Mouse (Mus musculus) kidney, postnatal 0 days (tissue): ENCODE data around the gene Dock2. TPM values are rescaled to one million over a fixed set of nuclear protein-coding genes. Genes with fewer than 3 reads are reported as not detected.

Experiments
- ATAC-seq: fragments of 200-750 bp; cut with Nextera tagmentation; replicated peaks from 2 replicates; pipeline ENCODE4 v1.8.0; 2017; ENCODE audit warnings: low read depth, moderate number of reproducible peaks, moderate TSS enrichment, moderate library complexity; ENCODE audit not compliant: low FRiP score
- DNase-seq: peaks from one replicate; pipeline ENCODE4 v3.0.0-alpha.2; 2016; ENCODE audit warnings: low spot score
- H3K27ac ChIP-seq: fragments of 300-500 bp; sonication (generic); 2 replicates; pipeline ENCODE4 v1.5.1; 2014; ENCODE audit warnings: mild to moderate bottlenecking
- H3K27me3 ChIP-seq: fragments of 300-500 bp; sonication (generic); 2 replicates; pipeline ENCODE4 v1.6.1; 2014; ENCODE audit warnings: low read length, mixed read lengths; ENCODE audit not compliant: insufficient read depth
- H3K36me3 ChIP-seq: fragments of 300-500 bp; sonication (generic); 2 replicates; pipeline ENCODE4 v1.6.1; 2014; ENCODE audit warnings: low read length, mixed read lengths; ENCODE audit not compliant: insufficient read depth
- H3K4me1 ChIP-seq: fragments of 300-500 bp; sonication (generic); replicated peaks from 2 replicates; pipeline ENCODE4 v1.6.1; 2014; ENCODE audit warnings: antibody characterized with exemption, low read length, mixed read lengths; ENCODE audit not compliant: insufficient read depth
- H3K4me2 ChIP-seq: fragments of 300-500 bp; sonication (generic); 2 replicates; pipeline ENCODE4 v1.6.1; 2014; ENCODE audit warnings: mild to moderate bottlenecking, low read length, moderate library complexity, mixed read lengths
- H3K4me3 ChIP-seq: fragments of 300-500 bp; sonication (generic); replicated peaks from 2 replicates; pipeline ENCODE4 v1.5.1; 2014; ENCODE audit warnings: low read depth, low read length
- H3K9ac ChIP-seq: fragments of 300-500 bp; sonication (generic); 2 replicates; pipeline ENCODE4 v1.6.1; 2014; ENCODE audit warnings: low read depth, low read length
- H3K9me3 ChIP-seq: fragments of 300-500 bp; sonication (generic); replicated peaks from 2 replicates; pipeline ENCODE4 v1.6.1; 2016; ENCODE audit warnings: low read length, inconsistent platforms, mixed read lengths
- CTCF ChIP-seq: IDR thresholded peaks from 2 replicates; pipeline ENCODE4 v1.5.1; 2016; ENCODE audit warnings: antibody characterized with exemption, low read depth, mild to moderate bottlenecking, moderate library complexity
- WGBS: fragments of 180-500 bp; shearing (Covaris S2); extraction: QIAGEN DNeasy Blood & Tissue Kit; methylation state at CpG from one replicate; pipeline ENCODE4 v1.1.7; 2014; 5-methylcytosine and 5-hydroxymethylcytosine counted together
- polyA plus RNA-seq: library from polyadenylated mRNA; unstranded; fragments of >200 nt; fragmentation: Nextera tagmentation; extraction: Ambion mirVana; gene quantifications from 2 replicates; pipeline ENCODE4 v1.2.1, GENCODE M21; 2015

Gene Dock2
- polyA plus RNA-seq, 1 experiment from 2014 or later, result 1.1 TPM

DNA sequence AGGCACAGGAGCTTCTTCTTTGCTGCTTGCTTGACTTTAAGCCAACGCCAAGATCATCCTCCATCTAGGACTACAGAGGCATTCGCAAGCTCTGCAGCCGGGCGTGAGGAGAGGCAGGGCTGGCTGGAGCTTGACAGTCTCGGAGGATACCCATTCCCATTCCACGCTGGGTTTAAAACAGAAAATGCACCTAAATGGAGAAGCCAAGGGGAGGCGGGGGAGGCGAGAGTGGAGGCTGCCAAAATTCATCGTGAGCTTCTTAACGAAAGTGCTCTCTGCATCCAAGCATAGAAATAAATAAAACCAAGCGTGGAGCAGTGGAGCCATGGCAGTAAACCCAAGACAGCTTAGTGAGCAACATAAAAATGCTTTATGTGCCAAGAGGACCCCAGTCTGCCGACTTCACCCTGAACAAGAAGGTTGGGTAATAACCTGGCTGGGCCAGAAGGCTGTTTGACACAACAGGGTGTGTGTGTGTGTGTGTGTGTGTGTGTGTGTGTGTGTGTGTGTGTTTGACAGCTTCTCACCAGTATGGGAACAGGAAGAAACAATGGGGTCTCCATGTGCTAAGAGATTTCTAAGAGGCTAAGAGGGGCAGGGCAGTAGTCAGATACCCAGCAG is 524.7 kb downstream of the Dock2 start:
- no peak overlapping the region for H3K4me2 ChIP-seq
- no peak overlapping the region for H3K4me3 ChIP-seq
- H3K27ac ChIP-seq, result no peak overlapping the region
- 38% methylated on average over 12 of the region's 12 CpGs for WGBS
- H3K36me3 ChIP-seq, result no peaks in the 10 kb centered on the region
- TF ChIP-seq CTCF, result no peak
- H3K9ac ChIP-seq, result no peak overlapping the region
- DNase-seq (peak; percentile 45), ATAC-seq (no peak)
- no peaks in the 10 kb centered on the region for H3K27me3 ChIP-seq
- H3K4me1 ChIP-seq, result no peaks in the 10 kb centered on the region
- H3K9me3 ChIP-seq, result no peaks in the 10 kb centered on the region

DNA sequence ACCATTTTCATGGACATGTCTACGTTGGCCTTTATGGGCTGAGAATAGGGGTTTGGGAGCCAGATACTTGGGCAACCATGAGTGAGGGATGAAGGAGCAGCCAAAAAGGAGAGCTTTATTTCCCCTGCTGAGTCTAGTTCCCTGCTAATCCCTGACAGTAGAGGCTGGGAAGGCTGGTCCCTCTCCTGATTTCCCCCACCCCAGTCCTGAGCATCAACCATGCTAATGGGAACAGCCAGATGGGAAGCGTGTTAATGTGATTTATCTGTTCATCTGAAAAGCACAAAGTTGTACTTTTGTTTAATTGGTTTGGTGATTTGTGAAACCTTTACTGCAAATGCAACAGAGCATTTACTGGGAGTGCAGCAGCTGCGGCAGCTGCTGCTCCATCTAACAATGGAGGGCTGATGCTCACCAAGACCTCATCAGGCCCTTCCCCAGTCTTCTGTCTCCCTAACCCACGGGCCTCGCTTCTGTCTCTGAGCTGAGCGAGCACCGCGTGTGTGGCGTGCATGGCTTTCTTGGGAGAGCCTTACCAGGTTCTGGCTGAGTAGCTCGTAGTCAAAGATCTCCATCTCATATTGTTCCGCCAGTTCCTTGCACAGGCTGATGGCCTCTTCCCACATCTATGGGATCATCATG is 526.0 kb downstream of the Dock2 start:
- Histone ChIP-seq H3K9ac (no peak overlapping the region), H3K4me1 (no peaks in the 10 kb centered on the region), H3K9me3 (no peaks in the 10 kb centered on the region), H3K36me3 (no peaks in the 10 kb centered on the region), H3K4me3 (no peak overlapping the region), H3K27ac (no peak overlapping the region), H3K27me3 (no peaks in the 10 kb centered on the region), H3K4me2 (no peak overlapping the region)
- WGBS, result 66% methylated on average over 11 of the region's 11 CpGs
- ATAC-seq (no peak), DNase-seq (no peak)
- TF ChIP-seq CTCF, result no peak

DNA sequence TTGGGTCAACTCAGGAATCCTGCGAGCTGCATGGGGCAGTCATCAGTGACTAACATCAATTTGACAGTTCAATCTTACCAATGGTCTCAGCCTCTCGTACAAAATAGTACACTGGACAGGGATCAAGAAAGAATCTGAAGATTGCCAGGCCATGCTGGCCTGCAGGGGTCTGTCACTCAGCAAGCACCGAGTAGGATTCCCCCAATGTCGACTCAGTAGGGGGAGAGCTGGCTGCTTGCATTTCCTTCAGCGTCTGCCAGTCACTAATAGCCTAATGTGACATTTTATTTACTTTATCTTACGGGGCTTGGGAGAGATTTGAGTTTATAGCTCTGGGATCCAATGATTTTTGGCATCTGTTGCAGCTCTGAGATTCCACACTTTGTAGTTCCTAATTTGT is 540.7 kb downstream of the Dock2 start:
- no peak overlapping the region for H3K9ac ChIP-seq
- no peaks in the 10 kb centered on the region for H3K27me3 ChIP-seq

DNA sequence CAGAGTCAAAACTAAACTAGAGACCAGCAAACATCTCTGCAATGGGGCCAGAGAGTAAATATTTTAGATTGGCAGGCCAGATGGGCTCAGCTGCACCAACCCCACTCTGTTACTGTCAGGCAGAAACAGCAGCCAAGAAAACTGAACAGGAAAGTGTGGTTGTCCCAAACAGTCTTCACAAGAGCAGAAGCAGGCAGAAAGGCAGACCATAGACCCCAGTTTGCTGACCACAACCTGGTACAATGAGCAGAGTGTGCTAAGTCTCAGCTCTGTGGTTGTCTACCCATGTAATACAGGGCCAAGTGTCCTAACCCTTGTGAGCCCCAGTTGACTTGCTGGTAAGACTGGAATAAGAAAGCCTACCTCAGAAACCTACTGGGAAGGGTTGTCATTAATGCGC is 543.4 kb downstream of the Dock2 start:
- H3K4me1 ChIP-seq, result no peaks in the 10 kb centered on the region
- H3K9ac ChIP-seq, result no peak overlapping the region
- DNase-seq, result no peak
- no peak overlapping the region for H3K27ac ChIP-seq
- H3K4me2 ChIP-seq, result no peak overlapping the region
- ATAC-seq, result no peak
- no peaks in the 10 kb centered on the region for H3K27me3 ChIP-seq
- no peak overlapping the region for H3K4me3 ChIP-seq
- 94% methylated on average over 1 of the region's 1 CpGs for WGBS
- no peak for TF ChIP-seq CTCF
- H3K9me3 ChIP-seq, result no peaks in the 10 kb centered on the region
- no peaks in the 10 kb centered on the region for H3K36me3 ChIP-seq

More for the DNA sequence above, 540.7 kb downstream of the Dock2 start:
- no peaks in the 10 kb centered on the region for H3K9me3 ChIP-seq
- H3K27ac ChIP-seq, result no peak overlapping the region
- H3K36me3 ChIP-seq, result no peaks in the 10 kb centered on the region
- H3K4me1 ChIP-seq, result no peaks in the 10 kb centered on the region
- no peak overlapping the region for H3K4me3 ChIP-seq
- 47% methylated on average over 6 of the region's 6 CpGs for whole genome bisulfite sequencing
- ATAC-seq, result no peak
- no peak overlapping the region for H3K4me2 ChIP-seq
- TF ChIP-seq CTCF, result no peak
- no peak for DNase-seq

DNA sequence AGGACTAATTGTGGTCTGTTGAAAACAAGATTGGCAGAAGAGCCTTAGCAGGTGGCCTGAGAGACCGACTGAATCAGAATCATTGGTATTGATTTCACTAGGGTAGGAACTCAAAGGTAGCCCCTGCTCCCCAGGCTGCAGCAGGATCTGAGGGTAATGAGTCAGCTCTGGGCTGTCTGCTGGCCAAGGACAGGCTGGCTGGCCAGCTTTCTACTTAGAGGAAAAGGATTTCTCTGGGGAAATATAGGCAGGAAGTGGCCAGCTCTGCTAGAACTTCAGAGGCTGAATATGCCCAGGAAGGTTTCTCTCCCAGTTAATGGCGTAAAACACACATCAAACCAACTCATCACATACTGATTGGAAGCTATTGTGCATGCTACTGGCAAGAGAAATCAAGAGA is 544.0 kb downstream of the Dock2 start:
- Histone ChIP-seq H3K4me3 (no peak overlapping the region), H3K4me2 (no peak overlapping the region), H3K4me1 (no peaks in the 10 kb centered on the region), H3K27me3 (no peaks in the 10 kb centered on the region), H3K27ac (no peak overlapping the region), H3K36me3 (no peaks in the 10 kb centered on the region), H3K9me3 (no peaks in the 10 kb centered on the region), H3K9ac (no peak overlapping the region)
- DNase-seq (no peak), ATAC-seq (no peak)
- WGBS, result 77% methylated on average over 2 of the region's 2 CpGs
- TF ChIP-seq CTCF, result no peak

DNA sequence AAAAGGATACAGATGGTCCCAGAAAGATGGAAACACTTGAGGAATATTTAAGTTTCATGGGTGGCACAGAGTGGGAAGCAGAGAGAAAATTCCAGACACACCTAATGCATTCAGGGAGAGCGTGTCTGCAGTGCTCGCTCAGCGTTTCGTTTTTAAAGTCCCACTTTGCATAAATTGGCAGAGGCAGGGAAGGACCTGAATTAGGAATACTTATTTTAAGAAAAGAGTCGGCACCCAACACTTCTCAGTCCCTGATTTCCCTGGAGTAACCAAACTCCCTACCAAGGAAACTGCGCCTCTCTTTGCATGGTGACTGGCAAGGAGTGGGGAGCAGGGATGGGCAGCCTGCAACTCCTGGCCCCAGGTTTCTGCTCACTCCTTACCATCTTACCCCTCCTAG is 546.8 kb downstream of the Dock2 start:
- WGBS, result 76% methylated on average over 6 of the region's 6 CpGs
- no peak overlapping the region for H3K4me3 ChIP-seq
- no peak for ATAC-seq

More for the DNA sequence above, 546.8 kb downstream of the Dock2 start:
- no peaks in the 10 kb centered on the region for H3K9me3 ChIP-seq
- H3K9ac ChIP-seq, result no peak overlapping the region
- no peak overlapping the region for H3K4me2 ChIP-seq
- DNase-seq, result no peak
- no peak overlapping the region for H3K27ac ChIP-seq
- no peak for TF ChIP-seq CTCF
- H3K4me1 ChIP-seq, result no peaks in the 10 kb centered on the region
- H3K27me3 ChIP-seq, result no peaks in the 10 kb centered on the region
- no peaks in the 10 kb centered on the region for H3K36me3 ChIP-seq
